Comparison of ENCODE assay signal across 20 mouse cellular contexts in the genomic region with DNA sequence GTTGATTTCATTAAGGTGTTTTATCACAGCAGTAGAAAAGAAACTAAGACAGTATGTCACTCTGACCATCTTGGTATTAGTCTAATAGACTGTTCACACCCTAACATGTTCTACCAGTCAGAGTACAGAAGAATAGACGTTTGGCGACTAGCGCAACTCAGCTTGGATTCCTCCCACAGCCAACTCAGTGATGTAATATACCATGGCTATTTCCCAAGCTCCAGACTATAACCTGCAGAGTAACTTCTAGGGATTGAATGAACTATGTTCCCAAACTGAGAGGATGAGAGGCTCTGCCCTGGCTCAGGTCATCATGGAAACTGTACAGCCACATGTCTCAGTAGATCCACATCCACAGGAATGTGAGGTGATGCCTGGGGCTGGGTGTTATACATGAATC.
DNase-seq lines count a peak whose midpoint lies in the region; ATAC-seq and TF ChIP-seq lines count a peak whose summit lies in the region.
"Had no signal": no experiment of that assay in that cellular context is flagged by ENCODE, and none has a peak within 500 bp of the region (broad histone marks: within the 10 kb centered on the region; RNA-seq: fewer than 3 reads in every experiment).

No protein-coding gene starts in this region.

- no peak overlapping the region for H3K27ac ChIP-seq in liver, adult 2 months (replicated peaks; ENCODE audit: insufficient read depth, low read depth, low read length)
- H3K27ac ChIP-seq in liver, embryonic 11.5 days (ENCODE audit: low read depth, low read length) = no peak overlapping the region
- H3K27ac ChIP-seq: embryonic facial prominence, embryonic 10.5 days; embryonic facial prominence, embryonic 12.5 days; forebrain, embryonic 10.5 days; forebrain, embryonic 12.5 days had no signal

- no peaks in the 10 kb centered on the region for H3K79me2 ChIP-seq in liver, adult 2 months (ENCODE audit: control insufficient read depth, insufficient read depth, low read length)

- no peak for TF ChIP-seq CTCF in liver, adult 2 months (IDR thresholded peaks at IDR 0.05; ENCODE audit: low read depth, low read length)

- no peak overlapping the region for H3K9ac ChIP-seq in liver, adult 2 months (ENCODE audit: low read depth, low read length)
- H3K9ac ChIP-seq in liver, embryonic 11.5 days (ENCODE audit: low read depth, low read length) = no peak overlapping the region
- H3K9ac ChIP-seq: embryonic facial prominence, embryonic 12.5 days; forebrain, embryonic 12.5 days had no signal

- H3K4me1 ChIP-seq in liver, adult 2 months (ENCODE audit: control insufficient read depth, insufficient read depth, low read length) = no peaks in the 10 kb centered on the region; the same call in 1 of the 2 replicates
- no peaks in the 10 kb centered on the region for H3K4me1 ChIP-seq in liver, embryonic 11.5 days (replicated peaks; ENCODE audit: control insufficient read depth, insufficient read depth, low read length)
- H3K4me1 ChIP-seq: embryonic facial prominence, embryonic 10.5 days; embryonic facial prominence, embryonic 12.5 days; forebrain, embryonic 10.5 days; forebrain, embryonic 12.5 days had no signal

- no peaks in the 10 kb centered on the region for H3K27me3 ChIP-seq in liver, adult 2 months (ENCODE audit: control insufficient read depth, insufficient read depth, low read length)
- no peaks in the 10 kb centered on the region for H3K27me3 ChIP-seq in liver, embryonic 11.5 days (replicated peaks; ENCODE audit: control insufficient read depth, insufficient read depth, low read length)
- H3K27me3 ChIP-seq: embryonic facial prominence, embryonic 12.5 days; forebrain, embryonic 12.5 days had no signal

- H3K4me2 ChIP-seq in liver, embryonic 11.5 days = no peak overlapping the region
- H3K4me2 ChIP-seq: embryonic facial prominence, embryonic 12.5 days; forebrain, embryonic 12.5 days had no signal

- peak; percentile 90 for DNase-seq in liver, adult 2 months (ENCODE audit: extremely low read depth, low read depth, low spot score)
- DNase-seq in liver, embryonic 11.5 days (ENCODE audit: low spot score) = no peak
- DNase-seq in adipocyte (ENCODE audit: low spot score) = peak; percentile 17
- peak; percentile 23 for DNase-seq in fat pad, adult 2 months (ENCODE audit: extremely low read depth, low read depth, low spot score)
- no peak for DNase-seq in right cerebral cortex, adult 2 months (ENCODE audit: low spot score in 2 of 2)
- DNase-seq in natural killer cell, adult 2 months (ENCODE audit: low spot score in 2 of 2) = no peak
- DNase-seq: adrenal gland, adult 8-10 months; adrenal gland, postnatal 14 days; adrenal gland, postnatal 36 days; cerebellum, adult 11-12 months; cerebellum, adult 2 months; cerebellum, adult 9-10 months; cerebellum, postnatal 10 days; cerebellum, postnatal 25 days had no signal

- ATAC-seq in liver, embryonic 11.5 days (replicated peaks; ENCODE audit: low FRiP score) = no peak
- ATAC-seq: forebrain, embryonic 14.5 days; forebrain, embryonic 16.5 days had no signal

- no peak for TF ChIP-seq POLR2A in liver, adult 2 months (IDR thresholded peaks at IDR 0.05; ENCODE audit: extremely low read depth, insufficient read depth, low read length)

- no peaks in the 10 kb centered on the region for H3K36me3 ChIP-seq in liver, adult 2 months (ENCODE audit: control insufficient read depth, insufficient read depth, low read length)
- no peaks in the 10 kb centered on the region for H3K36me3 ChIP-seq in liver, embryonic 11.5 days (ENCODE audit: control insufficient read depth, insufficient read depth, low read length)
- H3K36me3 ChIP-seq: embryonic facial prominence, embryonic 10.5 days; embryonic facial prominence, embryonic 12.5 days; forebrain, embryonic 10.5 days; forebrain, embryonic 12.5 days had no signal

- H3K9me3 ChIP-seq in liver, embryonic 11.5 days (ENCODE audit: control insufficient read depth, low read length) = no peaks in the 10 kb centered on the region
- H3K9me3 ChIP-seq: embryonic facial prominence, embryonic 10.5 days; embryonic facial prominence, embryonic 12.5 days; forebrain, embryonic 10.5 days had no signal

- 30% methylated on average over 3 of the region's 3 CpGs for WGBS in liver, adult 2 months
- 88% methylated on average over 3 of the region's 3 CpGs for WGBS in liver, embryonic 11.5 days

- no peak overlapping the region for H3K4me3 ChIP-seq in liver, adult 2 months (ENCODE audit: insufficient read depth, low read depth, low read length)
- H3K4me3 ChIP-seq in liver, embryonic 11.5 days (ENCODE audit: low read depth, low read length) = no peak overlapping the region
- H3K4me3 ChIP-seq: embryonic facial prominence, embryonic 10.5 days; embryonic facial prominence, embryonic 12.5 days; forebrain, embryonic 10.5 days; forebrain, embryonic 12.5 days had no signal

Comparison
In these comparisons a context has a peak if more than half of its experiments do, and no peak if none do; other contexts are left out.
1. DNase-seq: peak in liver, adult 2 months (single experiment), adipocyte (single experiment) and fat pad, adult 2 months (single experiment); none in liver, embryonic 11.5 days (single experiment), right cerebral cortex, adult 2 months (0 of 2) and natural killer cell, adult 2 months (0 of 2).